Mouse (Mus musculus) left cerebral cortex, postnatal 36 days (tissue): ENCODE measurements around the gene Vamp5. TPM values are rescaled to one million over a fixed set of nuclear protein-coding genes. Genes with fewer than 3 reads are reported as not detected.

Experiments used
- DNase-seq, 2 experiments: peaks; one replicate each; pipeline ENCODE4 v3.0.0; 2021 to 2022; ENCODE audit warnings: low spot score in 2 of 2, mixed read lengths in 1 of 2
- intact Hi-C: fragments of 180-260 bp; cut with DNase I; formaldehyde crosslinking; loops from one replicate; pipeline ENCODE4 v1.15.1; 2025
- total RNA-seq, 2 experiments: library from RNA; stranded (reverse); gene quantifications; 2 replicates each; pipeline ENCODE4 v1.2.3; 2021

Gene Vamp5
- total RNA-seq, 2 experiments from 2014 or later = 4.0 to 4.3 TPM

DNA sequence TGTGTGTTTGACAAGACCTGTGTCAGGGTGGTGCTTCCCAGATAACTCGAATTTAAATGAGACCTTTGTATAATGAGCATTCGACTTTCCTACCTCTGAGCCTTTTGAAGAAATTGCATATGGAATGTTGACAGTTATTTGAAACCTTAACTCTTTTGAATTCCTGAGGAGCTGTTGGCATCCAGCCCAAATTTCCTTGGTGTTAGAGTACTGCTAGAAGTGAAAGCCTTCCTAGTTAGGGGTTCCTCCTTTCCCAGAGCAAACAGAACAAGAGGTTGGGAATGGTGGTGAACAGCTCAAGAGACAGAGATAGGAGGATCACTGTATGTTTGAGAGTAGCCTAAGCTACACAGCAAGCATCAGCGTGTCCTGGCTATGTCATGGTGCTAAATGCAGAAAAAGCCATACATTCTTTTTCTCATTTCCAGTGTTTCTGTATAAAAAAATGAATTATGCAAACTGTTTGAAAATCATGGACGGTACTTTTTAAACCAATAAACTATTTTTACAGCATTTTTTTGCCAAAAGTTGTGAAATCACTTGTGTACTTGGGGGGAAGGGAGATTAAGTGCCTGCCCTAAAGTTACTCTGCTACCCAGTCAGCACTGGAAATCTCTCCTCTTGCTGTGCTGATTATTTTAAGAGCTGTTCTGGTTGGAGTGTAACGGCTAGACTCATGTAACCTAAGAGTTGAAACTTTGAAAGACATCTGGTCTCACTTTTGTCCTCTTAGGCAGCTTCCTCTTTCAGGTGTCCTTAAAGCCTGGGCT is 27.4 kb downstream of the Vamp5 start:
- intact Hi-C loops = no loop called here
- DNase-seq = no peak

DNA sequence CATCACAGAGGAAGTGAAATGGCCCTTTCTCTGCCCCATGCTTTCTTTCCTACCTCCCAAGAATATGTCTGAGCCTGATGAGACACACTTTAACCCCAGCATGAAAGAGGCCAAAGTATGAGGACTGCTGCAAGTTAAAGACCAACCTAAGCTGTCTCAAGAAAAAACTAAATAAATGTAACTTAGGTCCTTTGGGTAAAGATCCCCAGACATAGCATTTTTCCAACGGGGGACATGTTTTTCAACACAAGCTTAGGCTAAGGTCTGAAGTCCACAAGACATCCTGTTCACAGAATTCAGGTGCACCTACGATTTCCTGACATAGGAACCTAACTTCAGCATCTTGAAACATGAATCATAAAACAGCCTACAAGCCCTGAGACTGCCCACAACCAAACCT is 30.1 kb downstream of the Vamp5 start:
- intact Hi-C loops = no loop called here
- no peak for DNase-seq

DNA sequence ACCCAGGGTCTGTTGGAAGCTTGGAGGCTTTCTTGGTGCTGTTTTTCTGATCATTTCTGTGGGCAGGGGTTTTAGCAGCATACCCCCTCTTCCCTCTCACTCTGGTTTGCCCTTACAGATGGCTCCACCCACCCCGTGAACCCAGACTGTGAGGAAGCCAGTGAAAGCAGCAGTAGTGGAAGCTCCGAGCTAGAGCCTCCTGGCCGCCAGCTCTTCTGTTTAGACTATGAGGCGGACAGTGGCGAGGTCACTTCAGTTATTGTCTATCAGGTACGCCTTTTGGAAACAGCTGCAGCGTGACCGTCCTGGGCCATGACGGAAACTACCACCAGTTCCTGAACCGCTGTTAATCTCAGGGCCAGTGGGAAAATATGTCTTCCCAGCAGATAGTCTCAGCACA is 31.9 kb downstream of the Vamp5 start:
- intact Hi-C loops = no loop called here
- no peak for DNase-seq

DNA sequence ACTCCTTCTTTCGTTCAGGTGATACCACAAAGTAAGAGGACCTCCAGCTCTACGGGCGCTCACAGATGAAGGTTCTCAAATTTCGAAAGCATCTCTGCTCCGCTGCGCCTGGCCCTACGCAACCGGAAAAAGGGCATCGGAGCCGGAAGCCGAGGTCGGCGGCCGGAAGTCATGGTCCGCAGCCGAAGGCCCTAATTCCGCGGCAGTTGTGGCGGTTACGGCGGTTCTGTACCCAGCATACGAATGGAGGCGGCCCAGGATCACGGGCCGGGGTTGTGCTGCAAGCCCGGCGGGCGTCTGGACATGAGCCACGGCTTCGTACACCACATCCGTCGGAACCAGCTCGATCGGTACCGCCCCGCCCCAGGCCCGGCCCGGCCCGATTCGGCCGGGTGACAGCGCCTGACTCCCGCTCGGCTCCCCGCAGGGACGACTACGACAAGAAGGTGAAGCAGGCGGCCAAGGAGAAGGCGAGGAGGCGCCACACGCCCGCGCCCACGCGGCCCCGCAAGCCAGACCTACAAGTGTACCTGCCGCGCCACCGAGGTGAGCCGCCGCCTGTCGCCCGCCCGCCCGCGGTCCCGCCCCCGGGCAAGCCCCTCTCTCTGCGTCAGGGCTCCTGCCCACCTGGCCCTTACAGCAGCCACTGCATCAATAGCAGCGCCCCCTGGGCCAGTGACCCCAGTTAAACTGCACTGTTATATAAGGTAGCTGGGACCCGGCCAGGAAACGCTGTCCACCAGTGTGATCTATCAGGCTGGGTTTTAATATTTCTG is 32.9 kb downstream of the Vamp5 start, which contains the start of gene 0610030E20Rik:
Gene 0610030E20Rik, plus strand, starts transcription at position 152 of the 776 bp plus-strand sequence.
- intact Hi-C loops = no loop called here
- peak; percentile 82 to 84 for DNase-seq

DNA sequence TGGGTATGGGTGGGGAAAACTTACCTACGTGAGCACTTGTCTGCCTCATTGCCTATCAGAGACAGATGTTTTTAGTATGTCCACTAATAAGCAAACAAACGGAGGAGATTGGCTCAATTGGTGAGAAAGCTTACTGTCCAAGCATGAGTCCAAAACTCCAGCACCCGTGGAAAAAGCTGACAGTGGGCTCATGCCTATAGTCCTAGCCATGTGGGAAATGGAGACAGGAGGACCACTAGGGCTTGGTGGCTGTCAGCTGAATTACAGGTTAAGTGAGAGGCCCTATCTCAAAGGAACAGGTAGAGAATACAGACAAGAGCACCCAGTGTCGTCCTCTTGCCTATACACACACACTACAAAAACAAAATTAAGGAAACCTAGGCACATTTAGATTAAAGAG is 34.0 kb downstream of the Vamp5 start:
- intact Hi-C loops = no loop called here

DNA sequence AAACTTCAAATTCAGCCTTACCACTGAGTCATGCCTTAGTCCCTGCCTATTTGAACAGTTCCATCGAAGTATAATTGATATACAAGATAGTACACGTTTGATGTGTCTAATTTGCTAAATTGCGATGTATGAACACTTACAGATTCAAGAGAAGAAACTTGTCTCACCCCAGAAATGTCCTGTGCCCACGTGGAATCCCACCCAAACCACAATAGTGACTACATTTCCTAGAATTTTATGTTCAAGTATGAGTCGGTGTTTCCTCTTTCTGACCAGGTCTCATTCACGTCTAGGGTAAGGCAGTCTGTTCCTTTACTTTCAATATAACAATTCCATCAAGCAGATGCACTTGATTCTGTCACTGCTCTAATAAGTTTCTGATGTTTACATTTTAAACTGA is 34.6 kb downstream of the Vamp5 start:
- no peak for DNase-seq
- intact Hi-C loops = no loop called here

More for the DNA sequence above, 34.0 kb downstream of the Vamp5 start:
- no peak for DNase-seq

DNA sequence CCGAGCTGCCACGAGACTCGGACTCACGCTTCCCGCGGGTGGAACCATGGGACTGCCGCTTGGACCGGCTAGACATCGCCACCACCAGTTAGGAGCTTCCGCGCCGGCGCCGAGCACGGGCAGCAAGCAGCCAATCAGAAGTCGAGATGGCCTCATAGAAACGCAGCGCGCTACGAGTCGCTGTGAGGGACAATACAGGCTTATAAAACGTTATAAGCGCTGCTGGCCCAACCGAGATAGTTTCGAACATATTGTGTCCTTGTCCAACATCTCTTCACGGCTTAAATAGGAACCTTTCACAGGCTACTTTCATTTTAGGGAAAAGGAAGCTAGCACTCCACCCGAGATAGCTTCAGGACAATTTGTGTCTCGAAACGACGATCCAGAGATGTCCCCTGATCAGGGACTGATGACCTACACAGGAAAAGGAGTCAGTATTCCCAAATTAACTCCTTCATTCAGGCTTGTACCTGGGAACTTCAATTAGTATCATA is 35.1 kb downstream of the Vamp5 start, which contains the start of gene Usp39:
Gene Usp39, minus strand, starts transcription at position 111 of the 494 bp plus-strand sequence.
- peak; percentile 95 for DNase-seq
- intact Hi-C loops = no loop called here

DNA sequence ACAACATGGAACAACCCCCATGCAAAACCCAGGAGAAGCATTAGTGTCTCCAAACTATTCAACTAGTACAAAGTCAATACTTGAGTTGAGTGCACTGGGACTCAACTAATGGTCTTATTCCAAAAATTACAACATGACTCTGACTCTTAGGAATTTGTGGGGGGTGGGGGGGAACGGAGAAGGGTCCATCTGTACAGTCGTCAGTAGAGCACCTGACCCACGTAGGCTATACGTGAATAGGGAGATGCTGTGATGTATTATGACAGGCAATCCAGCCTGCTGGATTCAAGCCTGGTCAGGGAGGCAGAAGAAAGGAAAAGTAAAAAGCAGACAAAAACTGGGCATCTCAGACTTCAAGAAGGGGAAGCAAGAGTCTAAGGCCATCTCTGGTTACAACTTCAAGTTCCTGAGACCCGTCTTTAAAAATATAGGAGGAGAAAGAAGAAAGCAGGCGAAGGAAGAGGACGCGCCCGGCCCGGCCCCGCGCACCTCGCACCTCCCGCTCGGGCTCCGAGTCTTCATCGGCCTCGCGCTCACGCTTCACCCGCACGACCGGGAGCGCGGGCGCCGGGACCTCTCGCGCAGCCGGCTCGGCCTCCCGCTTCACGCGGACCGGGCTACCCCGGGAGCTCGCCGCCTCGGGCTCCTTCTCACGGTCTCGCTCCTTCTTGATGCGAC is 35.7 kb downstream of the Vamp5 start:
- DNase-seq = no peak
- intact Hi-C loops = no loop called here

DNA sequence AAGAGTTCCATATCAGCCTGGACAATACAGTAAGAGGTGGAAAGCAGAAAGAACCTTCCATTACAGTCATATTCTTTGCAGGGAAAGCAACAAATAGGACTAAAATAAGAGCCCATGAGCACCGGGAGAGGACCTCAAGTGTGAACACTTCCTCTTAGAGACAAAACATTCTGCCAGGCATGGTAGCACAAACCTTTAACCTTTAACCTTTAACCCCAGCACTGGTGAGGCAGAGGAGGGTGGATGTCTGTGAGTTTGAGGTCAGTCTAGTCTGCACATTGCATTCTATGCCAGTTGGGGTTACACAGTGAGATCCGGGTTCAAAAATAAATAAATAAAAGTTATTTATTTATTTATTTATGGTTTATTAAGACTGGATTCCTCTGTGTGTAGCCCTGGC is 39.8 kb downstream of the Vamp5 start:
- DNase-seq = no peak
- intact Hi-C loops = no loop called here

DNA sequence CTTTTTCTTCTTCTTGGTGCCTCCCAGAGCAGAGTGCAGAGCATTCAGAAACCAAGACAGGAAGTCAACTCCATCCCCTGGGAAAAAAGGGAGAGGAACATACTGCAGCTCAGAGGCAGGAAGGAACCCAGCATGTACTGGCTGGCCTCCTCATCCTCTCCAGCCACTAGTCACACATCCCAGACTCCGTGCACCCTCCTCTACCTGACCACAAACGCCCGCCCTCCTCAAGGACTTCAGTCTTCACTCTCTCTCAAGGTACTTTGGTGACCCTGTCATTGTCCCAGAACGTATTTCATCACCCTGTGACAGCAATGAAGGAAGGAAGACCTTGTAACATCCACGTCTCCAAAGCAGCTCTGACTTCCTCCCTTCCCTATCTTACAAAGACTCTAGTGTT is 47.2 kb downstream of the Vamp5 start:
- DNase-seq = no peak
- intact Hi-C loops = loop anchor here (10.0 kb wide), 1 partner anchor 438 kb away; no protein-coding TSS in a partner anchor

DNA sequence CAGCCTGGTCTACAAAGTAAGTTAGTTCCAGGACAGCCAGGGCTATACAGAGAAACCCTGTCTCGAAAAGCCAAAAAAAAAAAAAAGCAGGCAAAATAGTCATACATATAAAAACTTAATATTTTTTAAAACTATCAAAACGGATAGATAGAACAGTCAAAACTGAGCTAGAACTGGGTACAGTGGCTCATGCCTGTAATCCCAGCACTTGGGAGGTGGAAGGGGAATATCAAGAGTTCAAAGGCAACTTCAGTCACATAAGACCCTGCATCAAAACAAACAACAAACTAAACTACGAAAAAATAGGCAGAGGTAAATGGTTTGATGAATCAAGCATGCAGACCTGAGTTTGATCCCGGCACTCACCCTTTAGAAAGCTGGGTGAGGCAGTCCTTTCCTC is 50.1 kb downstream of the Vamp5 start:
- no peak for DNase-seq
- intact Hi-C loops = loop anchor here (10.0 kb wide), 1 partner anchor 435 kb away; no protein-coding TSS in a partner anchor

DNA sequence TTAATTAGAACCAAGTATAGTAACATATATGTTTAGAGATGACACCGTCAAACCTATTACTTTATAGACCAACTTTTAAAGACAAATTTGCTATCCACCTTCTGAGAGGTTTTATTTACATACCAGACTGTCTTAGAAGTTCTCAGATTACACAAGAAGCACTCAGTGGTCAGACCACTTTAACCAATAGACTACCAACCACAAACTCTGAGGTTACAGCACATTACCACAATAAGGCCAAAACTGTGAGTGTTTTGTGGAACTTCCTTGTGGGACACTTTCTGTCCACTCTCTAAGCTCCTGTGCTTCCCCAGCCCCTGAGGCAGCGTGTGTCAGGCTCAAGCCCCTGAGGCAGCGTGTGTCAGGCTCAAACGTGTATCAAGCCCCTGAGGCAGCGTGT is 51.2 kb downstream of the Vamp5 start:
- intact Hi-C loops = no loop called here
- DNase-seq = no peak

DNA sequence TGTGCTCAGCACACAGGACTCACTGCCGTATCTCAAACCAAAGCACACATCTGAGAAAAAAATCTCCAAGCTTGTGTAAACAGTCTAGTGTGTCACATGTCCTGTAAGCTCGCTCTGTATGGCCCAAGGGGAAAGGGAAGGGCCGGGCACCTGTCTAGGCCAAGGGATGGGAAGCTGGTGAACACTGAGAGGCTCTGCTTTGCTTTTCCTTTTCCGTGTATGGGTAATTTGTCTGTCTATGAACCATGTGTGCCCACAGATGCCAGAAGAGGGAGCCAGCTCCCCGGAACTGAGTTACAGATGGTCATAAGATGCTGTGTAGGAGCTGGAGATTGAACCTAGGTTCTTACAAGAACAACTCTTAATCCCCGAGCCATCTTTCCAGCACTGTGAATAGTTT is 54.0 kb downstream of the Vamp5 start:
- intact Hi-C loops = no loop called here
- peak in 1 of 2 experiments; percentile 33 for DNase-seq

DNA sequence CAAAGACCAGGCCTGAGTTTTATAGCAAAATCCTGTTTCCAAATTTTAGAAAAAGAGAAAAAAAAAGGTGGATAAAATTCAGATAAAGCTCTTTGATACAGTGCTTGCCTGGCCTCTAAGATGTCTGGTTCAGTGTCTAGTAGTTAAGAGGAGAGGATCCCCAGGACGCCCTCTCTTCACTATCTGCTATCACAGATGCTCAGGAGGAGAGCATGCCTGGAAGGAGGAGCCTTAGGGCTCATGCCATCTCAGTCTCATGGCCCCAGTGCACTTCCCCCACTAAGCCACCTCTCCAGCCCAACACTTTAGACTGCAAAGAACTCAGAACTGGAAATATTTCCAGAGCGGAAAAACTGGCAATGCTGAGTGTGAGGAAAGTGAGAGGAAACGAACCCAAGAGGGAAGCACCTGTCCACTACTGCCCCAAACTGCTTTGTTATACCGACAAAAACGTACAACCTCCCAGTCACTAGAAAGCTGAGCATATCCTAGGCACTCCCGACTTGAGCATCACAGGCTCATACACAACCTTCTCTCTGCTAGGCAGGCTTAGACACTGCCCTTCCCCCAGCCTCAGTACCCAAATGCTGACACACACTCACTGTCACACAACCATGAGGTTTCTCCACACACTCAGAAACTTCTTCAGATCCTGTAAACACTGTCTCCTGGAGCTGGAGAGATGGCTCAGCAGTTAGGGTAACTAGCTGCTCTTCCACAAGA is 56.3 kb downstream of the Vamp5 start:
- DNase-seq = no peak
- intact Hi-C loops = no loop called here

DNA sequence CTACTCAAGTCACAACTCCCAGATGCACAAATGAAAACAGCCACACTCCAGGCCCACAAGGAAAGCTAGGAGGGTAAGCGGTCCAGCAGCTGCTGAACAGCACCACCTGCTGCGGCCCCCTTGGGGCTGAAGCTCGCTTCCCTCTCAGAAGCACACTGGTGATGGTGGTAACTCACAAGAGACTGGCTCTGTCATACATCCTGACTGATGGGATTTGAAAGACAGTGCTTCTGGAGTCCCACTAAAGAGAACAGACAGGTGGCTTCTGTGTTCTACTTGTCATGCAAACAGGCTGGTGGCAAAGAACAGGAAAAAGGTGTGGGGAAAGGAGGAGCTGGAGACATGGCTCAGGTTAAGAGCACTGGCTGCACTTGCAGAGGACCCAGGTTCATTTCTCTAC is 57.3 kb downstream of the Vamp5 start:
- intact Hi-C loops = no loop called here

DNA sequence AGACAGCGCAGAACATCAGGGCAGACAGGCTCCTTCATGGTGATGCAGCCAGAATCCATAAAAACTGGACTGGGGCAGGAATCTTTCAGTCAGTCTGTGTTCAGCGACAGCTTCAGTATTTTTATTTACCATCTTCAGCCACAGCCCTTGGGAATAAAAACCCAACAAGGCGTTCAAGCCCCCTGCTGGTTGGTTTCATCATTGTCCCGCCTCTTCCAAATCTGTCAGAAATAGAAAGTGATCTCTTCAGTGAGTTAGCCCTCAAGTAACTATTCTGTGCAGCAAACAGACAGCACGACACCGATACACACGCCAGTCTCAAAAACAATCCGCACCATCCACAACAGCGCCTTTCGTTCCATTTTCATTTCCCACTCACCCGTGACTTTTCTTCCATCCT is 61.2 kb downstream of the Vamp5 start:
- intact Hi-C loops = loop anchor here (2.0 kb wide), 1 partner anchor 132 kb away; no protein-coding TSS in a partner anchor
- DNase-seq = peak in 1 of 2 experiments; percentile 29

More for the DNA sequence above, 57.3 kb downstream of the Vamp5 start:
- DNase-seq = no peak
